Mouse (Mus musculus) neural tube, embryonic 11.5 days (tissue): ENCODE data around the gene Coq6. TPM values are rescaled to one million over a fixed set of nuclear protein-coding genes. Genes with fewer than 3 reads are reported as not detected.

Experiments used
- ATAC-seq: fragments of 200-750 bp; cut with Nextera tagmentation; 2 replicates; pipeline ENCODE4 v1.8.0; 2017; ENCODE audit warnings: moderate number of reproducible peaks, mild to moderate bottlenecking, moderate TSS enrichment, moderate library complexity; ENCODE audit not compliant: insufficient read depth, low FRiP score, low TSS enrichment
- DNase-seq: peaks from one replicate; pipeline ENCODE4 v3.0.0-alpha.2; 2015; ENCODE audit warnings: low spot score
- H3K27ac ChIP-seq: fragments of 300-500 bp; sonication (generic); 2 replicates; pipeline ENCODE4 v1.5.1; 2014; ENCODE audit warnings: low read depth, mild to moderate bottlenecking, low read length
- H3K27me3 ChIP-seq: fragments of 300-500 bp; sonication (generic); 2 replicates; pipeline ENCODE4 v1.6.1; 2014; ENCODE audit warnings: mild to moderate bottlenecking, low read length, mixed read lengths; ENCODE audit not compliant: control insufficient read depth, insufficient read depth
- H3K36me3 ChIP-seq: fragments of 300-500 bp; sonication (generic); 2 replicates; pipeline ENCODE4 v1.6.1; 2014; ENCODE audit warnings: mild to moderate bottlenecking, low read length, moderate library complexity, mixed read lengths; ENCODE audit not compliant: control insufficient read depth, insufficient read depth
- H3K4me1 ChIP-seq: fragments of 300-500 bp; sonication (generic); 2 replicates; pipeline ENCODE4 v1.6.1; 2014; ENCODE audit warnings: low read length, mixed read lengths; ENCODE audit not compliant: control insufficient read depth, insufficient read depth
- H3K4me2 ChIP-seq: fragments of 300-500 bp; sonication (generic); 2 replicates; pipeline ENCODE4 v1.6.1; 2014; ENCODE audit warnings: low read depth, mild to moderate bottlenecking, moderate library complexity
- H3K4me3 ChIP-seq: fragments of 300-500 bp; sonication (generic); 2 replicates; pipeline ENCODE4 v1.5.1; 2014; ENCODE audit warnings: low read depth, low read length
- H3K9ac ChIP-seq: fragments of 300-500 bp; sonication (generic); 2 replicates; pipeline ENCODE4 v1.6.1; 2014; ENCODE audit warnings: mild to moderate bottlenecking, low read length
- H3K9me3 ChIP-seq: fragments of 300-500 bp; sonication (generic); 2 replicates; pipeline ENCODE4 v1.6.1; 2016; ENCODE audit warnings: low read length; ENCODE audit not compliant: control insufficient read depth
- WGBS: fragments of 180-500 bp; shearing (Covaris S2); extraction: QIAGEN DNeasy Blood & Tissue Kit; methylation state at CpG from one replicate; pipeline ENCODE4 v1.1.7; 2014; 5-methylcytosine and 5-hydroxymethylcytosine counted together
- polyA plus RNA-seq: library from polyadenylated mRNA; unstranded; fragments of >200 nt; fragmentation: Nextera tagmentation; extraction: Ambion mirVana; gene quantifications from 2 replicates; pipeline ENCODE4 v1.2.1, GENCODE M21; 2014

Coq6 gene
- polyA plus RNA-seq, 1 experiment from 2014 or later = 43.0 TPM

- WGBS = 83% methylated on average over 9 of the region's 9 CpGs
- Histone ChIP-seq H3K36me3 (peaks cover 3% of the 10 kb centered on the region; the same call in 1 of the 2 replicates), H3K4me2 (no peak overlapping the region), H3K4me3 (no peak overlapping the region), H3K27ac (no peak overlapping the region), H3K9ac (no peak overlapping the region), H3K9me3 (no peaks in the 10 kb centered on the region), H3K4me1 (peaks cover 7% of the 10 kb centered on the region; the same call in 1 of the 2 replicates), H3K27me3 (no peaks in the 10 kb centered on the region)
- ATAC-seq (no peak), DNase-seq (no peak)
These were observed 2.8 kb downstream of the Coq6 start for GRCm38 (mm10) chr12:84364291-84364690.

GRCm38 (mm10) chr12:84365137-84365536 is 3.7 kb downstream of the Coq6 start:
- DNase-seq = no peak
- Histone ChIP-seq H3K9ac (no peak overlapping the region), H3K4me2 (no peak overlapping the region), H3K4me1 (peaks cover 7% of the 10 kb centered on the region; the same call in 1 of the 2 replicates), H3K27ac (no peak overlapping the region), H3K36me3 (peaks cover 5% of the 10 kb centered on the region; the same call in 1 of the 2 replicates), H3K4me3 (no peak overlapping the region), H3K27me3 (no peaks in the 10 kb centered on the region), H3K9me3 (no peaks in the 10 kb centered on the region)
- no peak for ATAC-seq
- WGBS = 93% methylated on average over 6 of the region's 6 CpGs

- peaks cover 10% of the 10 kb centered on the region for H3K36me3 ChIP-seq
- 69% methylated on average over 9 of the region's 9 CpGs for WGBS
These were observed 5.5 kb downstream of the Coq6 start for GRCm38 (mm10) chr12:84366971-84367370.

GRCm38 (mm10) chr12:84371647-84372046 is 10.2 kb downstream of the Coq6 start:
- Histone ChIP-seq H3K9ac (no peak overlapping the region), H3K27me3 (no peaks in the 10 kb centered on the region), H3K36me3 (peaks cover 13% of the 10 kb centered on the region), H3K4me1 (no peaks in the 10 kb centered on the region), H3K4me3 (no peak overlapping the region), H3K27ac (no peak overlapping the region), H3K9me3 (no peaks in the 10 kb centered on the region), H3K4me2 (no peak overlapping the region)
- DNase-seq (no peak), ATAC-seq (no peak)
- 93% methylated on average over 5 of the region's 5 CpGs for WGBS

More at GRCm38 (mm10) chr12:84366971-84367370, 5.5 kb downstream of the Coq6 start:
- no peak for DNase-seq
- H3K9ac ChIP-seq = no peak overlapping the region
- no peaks in the 10 kb centered on the region for H3K27me3 ChIP-seq
- peaks cover 7% of the 10 kb centered on the region; the same call in 1 of the 2 replicates for H3K4me1 ChIP-seq
- no peak overlapping the region for H3K4me3 ChIP-seq
- ATAC-seq = no peak
- no peak overlapping the region for H3K27ac ChIP-seq
- H3K9me3 ChIP-seq = no peaks in the 10 kb centered on the region
- no peak overlapping the region for H3K4me2 ChIP-seq

GRCm38 (mm10) chr12:84373831-84374481 is 12.5 kb downstream of the Coq6 start:
- no peak overlapping the region for H3K4me3 ChIP-seq
- no peaks in the 10 kb centered on the region for H3K27me3 ChIP-seq
- DNase-seq (no peak), ATAC-seq (no peak)
- H3K4me1 ChIP-seq = no peaks in the 10 kb centered on the region
- WGBS = 67% methylated on average over 6 of the region's 6 CpGs
- H3K36me3 ChIP-seq = peaks cover 10% of the 10 kb centered on the region; the same call in 1 of the 2 replicates
- H3K4me2 ChIP-seq = no peak overlapping the region
- no peak overlapping the region for H3K9ac ChIP-seq
- H3K9me3 ChIP-seq = no peaks in the 10 kb centered on the region
- H3K27ac ChIP-seq = no peak overlapping the region

GRCm38 (mm10) chr12:84382369-84382768 is 20.9 kb downstream of the Coq6 start:
- 86% methylated on average over 4 of the region's 4 CpGs for WGBS
- Histone ChIP-seq H3K27me3 (no peaks in the 10 kb centered on the region), H3K4me1 (no peaks in the 10 kb centered on the region), H3K27ac (no peak overlapping the region), H3K36me3 (no peaks in the 10 kb centered on the region), H3K9ac (no peak overlapping the region), H3K4me2 (no peak overlapping the region), H3K9me3 (no peaks in the 10 kb centered on the region), H3K4me3 (no peak overlapping the region)
- ATAC-seq (no peak), DNase-seq (no peak)

- Histone ChIP-seq H3K9ac (no peak overlapping the region), H3K4me1 (no peaks in the 10 kb centered on the region), H3K27me3 (no peaks in the 10 kb centered on the region), H3K4me3 (no peak overlapping the region), H3K36me3 (no peaks in the 10 kb centered on the region), H3K27ac (no peak overlapping the region), H3K4me2 (no peak overlapping the region), H3K9me3 (no peaks in the 10 kb centered on the region)
- WGBS = 84% methylated on average over 5 of the region's 5 CpGs
- DNase-seq (no peak), ATAC-seq (no peak)
These were observed 23.2 kb downstream of the Coq6 start for GRCm38 (mm10) chr12:84384644-84385081.

- Histone ChIP-seq H3K27ac (no peak overlapping the region), H3K9me3 (no peaks in the 10 kb centered on the region), H3K4me1 (no peaks in the 10 kb centered on the region), H3K4me2 (no peak overlapping the region), H3K4me3 (no peak overlapping the region), H3K36me3 (no peaks in the 10 kb centered on the region), H3K9ac (no peak overlapping the region), H3K27me3 (no peaks in the 10 kb centered on the region)
- WGBS = 93% methylated on average over 4 of the region's 4 CpGs
- no peak for DNase-seq
- ATAC-seq = no peak
These were observed 24.0 kb downstream of the Coq6 start for GRCm38 (mm10) chr12:84385408-84385807.

- Histone ChIP-seq H3K4me1 (no peaks in the 10 kb centered on the region), H3K9ac (no peak overlapping the region), H3K36me3 (no peaks in the 10 kb centered on the region), H3K27me3 (no peaks in the 10 kb centered on the region), H3K9me3 (no peaks in the 10 kb centered on the region), H3K4me3 (no peak overlapping the region), H3K4me2 (no peak overlapping the region), H3K27ac (no peak overlapping the region)
- WGBS = 81% methylated on average over 8 of the region's 8 CpGs
- DNase-seq (peak; percentile 2), ATAC-seq (no peak)
These were observed 26.6 kb downstream of the Coq6 start for GRCm38 (mm10) chr12:84388097-84388496.
